Mouse (Mus musculus): ENCODE measurements around the gene Acpp. TPM values are rescaled to one million over a fixed set of nuclear protein-coding genes. Genes with fewer than 3 reads are reported as not detected.

Gene Acpp
- polyA plus RNA-seq, 1 experiment from 2014 or later: 0.84 TPM

- 67% methylated on average over 8 of the region's 8 CpGs for WGBS
- DNase-seq (ENCODE audit: low spot score): no peak
- H3K27me3 ChIP-seq (replicated peaks; ENCODE audit: insufficient read depth, low read length): no peaks in the 10 kb centered on the region
- no peak overlapping the region for H3K4me3 ChIP-seq (ENCODE audit: low read depth, low read length)
- H3K4me2 ChIP-seq (replicated peaks; ENCODE audit: low read depth, low read length): no peak overlapping the region
- no peaks in the 10 kb centered on the region for H3K4me1 ChIP-seq (ENCODE audit: insufficient read depth, low read depth, low read length)
- ATAC-seq: no peak
- no peak overlapping the region for H3K27ac ChIP-seq (ENCODE audit: low read length)
- no peaks in the 10 kb centered on the region for H3K9me3 ChIP-seq (ENCODE audit: low read length)
- H3K36me3 ChIP-seq (ENCODE audit: insufficient read depth, low read length): no peaks in the 10 kb centered on the region
- H3K9ac ChIP-seq (replicated peaks; ENCODE audit: low read depth): no peak overlapping the region
- TF ChIP-seq EP300 (IDR thresholded peaks at IDR 0.05) (no peak), CTCF (IDR thresholded peaks at IDR 0.05) (no peak)
Measured at GRCm38 (mm10) chr9:104251111-104251510, 86.4 kb downstream of the Acpp start.

GRCm38 (mm10) chr9:104247307-104247987, 90.1 kb downstream of the Acpp start:
- no peak for TF ChIP-seq EP300 (IDR thresholded peaks at IDR 0.05)
- TF ChIP-seq CTCF (IDR thresholded peaks at IDR 0.05): no peak
- 60% methylated on average over 6 of the region's 6 CpGs for WGBS

GRCm38 (mm10) chr9:104243799-104244466, 93.6 kb downstream of the Acpp start:
- no peak for TF ChIP-seq EP300 (IDR thresholded peaks at IDR 0.05)
- no peak for TF ChIP-seq CTCF (IDR thresholded peaks at IDR 0.05)
- H3K4me3 ChIP-seq (ENCODE audit: low read depth, low read length): no peak overlapping the region
- H3K4me1 ChIP-seq (ENCODE audit: insufficient read depth, low read depth, low read length): no peaks in the 10 kb centered on the region
- WGBS: 73% methylated on average over 9 of the region's 9 CpGs
- H3K27me3 ChIP-seq (replicated peaks; ENCODE audit: insufficient read depth, low read length): no peaks in the 10 kb centered on the region
- H3K4me2 ChIP-seq (replicated peaks; ENCODE audit: low read depth, low read length): no peak overlapping the region
- peaks cover 3% of the 10 kb centered on the region; the same call in 1 of the 2 replicates for H3K36me3 ChIP-seq (ENCODE audit: insufficient read depth, low read length)
- H3K27ac ChIP-seq (ENCODE audit: low read length): no peak overlapping the region
- H3K9ac ChIP-seq (replicated peaks; ENCODE audit: low read depth): no peak overlapping the region
- ATAC-seq (no peak), DNase-seq (ENCODE audit: low spot score) (no peak)
- no peaks in the 10 kb centered on the region for H3K9me3 ChIP-seq (ENCODE audit: low read length)

More at GRCm38 (mm10) chr9:104247307-104247987, 90.1 kb downstream of the Acpp start:
- ATAC-seq (no peak), DNase-seq (ENCODE audit: low spot score) (no peak)
- Histone ChIP-seq H3K9me3 (ENCODE audit: low read length) (no peaks in the 10 kb centered on the region), H3K4me3 (ENCODE audit: low read depth, low read length) (no peak overlapping the region), H3K4me1 (ENCODE audit: insufficient read depth, low read depth, low read length) (no peaks in the 10 kb centered on the region), H3K9ac (replicated peaks; ENCODE audit: low read depth) (no peak overlapping the region), H3K4me2 (replicated peaks; ENCODE audit: low read depth, low read length) (no peak overlapping the region), H3K27me3 (replicated peaks; ENCODE audit: insufficient read depth, low read length) (no peaks in the 10 kb centered on the region), H3K36me3 (ENCODE audit: insufficient read depth, low read length) (peaks cover 3% of the 10 kb centered on the region; the same call in 1 of the 2 replicates), H3K27ac (ENCODE audit: low read length) (no peak overlapping the region)

- H3K27ac ChIP-seq (ENCODE audit: low read length): no peak overlapping the region
- TF ChIP-seq CTCF (IDR thresholded peaks at IDR 0.05): no peak
- no peak for TF ChIP-seq EP300 (IDR thresholded peaks at IDR 0.05)
- H3K4me3 ChIP-seq (ENCODE audit: low read depth, low read length): no peak overlapping the region
- H3K4me2 ChIP-seq (replicated peaks; ENCODE audit: low read depth, low read length): no peak overlapping the region
- WGBS: 72% methylated on average over 7 of the region's 7 CpGs
- H3K36me3 ChIP-seq (ENCODE audit: insufficient read depth, low read length): peaks cover 10% of the 10 kb centered on the region; the same call in 1 of the 2 replicates
- no peaks in the 10 kb centered on the region for H3K4me1 ChIP-seq (ENCODE audit: insufficient read depth, low read depth, low read length)
- H3K27me3 ChIP-seq (replicated peaks; ENCODE audit: insufficient read depth, low read length): no peaks in the 10 kb centered on the region
- no peak overlapping the region for H3K9ac ChIP-seq (replicated peaks; ENCODE audit: low read depth)
- H3K9me3 ChIP-seq (ENCODE audit: low read length): no peaks in the 10 kb centered on the region
- DNase-seq (ENCODE audit: low spot score) (no peak), ATAC-seq (no peak)
Measured at GRCm38 (mm10) chr9:104240146-104240545, 97.4 kb downstream of the Acpp start.

GRCm38 (mm10) chr9:104239076-104239475, 98.5 kb downstream of the Acpp start:
- H3K9me3 ChIP-seq (ENCODE audit: low read length): no peaks in the 10 kb centered on the region
- H3K4me1 ChIP-seq (ENCODE audit: insufficient read depth, low read depth, low read length): no peaks in the 10 kb centered on the region
- DNase-seq (ENCODE audit: low spot score) (peak; percentile 16), ATAC-seq (no peak)
- H3K36me3 ChIP-seq (ENCODE audit: insufficient read depth, low read length): peaks cover 7% of the 10 kb centered on the region; the same call in 1 of the 2 replicates
- H3K9ac ChIP-seq (replicated peaks; ENCODE audit: low read depth): no peak overlapping the region
- 85% methylated on average over 8 of the region's 8 CpGs for WGBS
- TF ChIP-seq EP300 (IDR thresholded peaks at IDR 0.05): no peak
- no peak for TF ChIP-seq CTCF (IDR thresholded peaks at IDR 0.05)
- no peak overlapping the region for H3K27ac ChIP-seq (ENCODE audit: low read length)
- no peak overlapping the region for H3K4me2 ChIP-seq (replicated peaks; ENCODE audit: low read depth, low read length)
- no peaks in the 10 kb centered on the region for H3K27me3 ChIP-seq (replicated peaks; ENCODE audit: insufficient read depth, low read length)
- no peak overlapping the region for H3K4me3 ChIP-seq (ENCODE audit: low read depth, low read length)

Other genes starting within 250 kb of the Acpp start
- gene Ackr4, start 210.8 kb downstream of the Acpp start, polyA plus RNA-seq (2015; fragmentation: Nextera tagmentation; extraction: Ambion mirVana): 1.8 and 1.9 TPM in 2 replicates
- gene Dnajc13, start 74.8 kb downstream of the Acpp start, polyA plus RNA-seq (2015; fragmentation: Nextera tagmentation; extraction: Ambion mirVana): 9.9 and 10.6 TPM in 2 replicates
- 0.16 and 0.18 TPM in 2 replicates for gene Cpne4, start 209.5 kb upstream of the Acpp start, polyA plus RNA-seq (2015; fragmentation: Nextera tagmentation; extraction: Ambion mirVana)